ENCODE assay signal across 26 mouse cellular contexts in the genomic region with DNA sequence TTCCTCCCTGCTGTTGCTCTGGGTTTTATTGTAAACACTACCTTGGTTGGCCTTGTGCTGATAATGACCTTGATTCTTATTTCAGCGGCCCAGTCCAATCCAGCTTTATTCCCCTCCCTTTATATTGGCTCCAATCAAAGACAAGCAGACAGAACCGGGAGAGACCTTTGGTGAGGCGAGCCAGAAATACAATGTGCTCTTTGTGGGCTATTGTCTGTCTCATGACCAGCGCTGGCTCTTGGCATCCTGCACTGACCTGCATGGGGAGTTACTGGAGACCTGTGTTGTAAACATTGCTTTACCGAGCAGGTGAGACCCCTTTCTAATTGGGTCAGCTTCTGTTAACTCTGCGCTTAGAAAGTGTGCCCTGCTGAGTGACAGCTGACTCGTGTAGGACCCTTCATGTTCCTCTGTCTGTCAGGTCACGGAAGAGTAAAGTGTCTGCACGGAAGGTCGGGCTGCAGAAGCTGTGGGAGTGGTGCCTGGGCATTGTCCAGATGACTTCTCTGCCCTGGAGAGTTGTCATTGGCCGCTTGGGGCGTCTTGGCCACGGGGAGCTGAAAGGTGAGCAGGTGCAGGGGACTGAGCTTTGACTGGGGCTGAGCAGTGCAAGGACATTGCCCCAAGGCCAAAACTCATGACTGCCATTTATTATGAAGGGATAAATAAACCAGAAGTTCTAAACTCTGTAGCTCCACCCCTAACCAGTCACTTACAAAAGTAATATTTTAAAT.
DNase-seq lines count a peak whose midpoint lies in the region; ATAC-seq lines count a peak whose summit lies in the region.
"Had no signal": no experiment of that assay in that cellular context is flagged by ENCODE, and none has a peak within 500 bp of the region (broad histone marks: within the 10 kb centered on the region; RNA-seq: fewer than 3 reads in every experiment).

No protein-coding gene starts in this region.

- H3K9ac ChIP-seq in kidney, embryonic 14.5 days (ENCODE audit: low read depth, low read length), result no peak overlapping the region
- H3K9ac ChIP-seq: embryonic facial prominence, embryonic 15.5 days; heart, embryonic 12.5 days; liver, embryonic 13.5 days; lung, embryonic 14.5 days; midbrain, embryonic 12.5 days; neural tube, embryonic 15.5 days had no signal

- 81% methylated on average over 13 of the region's 13 CpGs for WGBS in kidney, embryonic 14.5 days

- no peak for ATAC-seq in kidney, embryonic 14.5 days (ENCODE audit: low FRiP score, low TSS enrichment)
- ATAC-seq: activated CD4-positive, CD25-positive, alpha-beta regulatory T cell, adult 4 months; forebrain, embryonic 14.5 days had no signal

- H3K4me2 ChIP-seq in kidney, embryonic 14.5 days (replicated peaks; ENCODE audit: low read depth, low read length), result no peak overlapping the region
- H3K4me2 ChIP-seq: embryonic facial prominence, embryonic 15.5 days; heart, embryonic 12.5 days; liver, embryonic 13.5 days; lung, embryonic 14.5 days; midbrain, embryonic 12.5 days; neural tube, embryonic 15.5 days had no signal

- peaks cover 71% of the 10 kb centered on the region for H3K36me3 ChIP-seq in kidney, embryonic 14.5 days (ENCODE audit: control insufficient read depth, insufficient read depth, low read length)

- no peak overlapping the region for H3K27ac ChIP-seq in kidney, embryonic 14.5 days (ENCODE audit: low read depth, low read length)
- H3K27ac ChIP-seq: embryonic facial prominence, embryonic 15.5 days; kidney, postnatal 0 days; left cerebral cortex, adult 2 months; liver, embryonic 13.5 days; midbrain, embryonic 12.5 days; neural tube, embryonic 15.5 days had no signal

- no peak overlapping the region for H3K4me3 ChIP-seq in kidney, embryonic 14.5 days (ENCODE audit: low read length)
- H3K4me3 ChIP-seq: embryonic facial prominence, embryonic 15.5 days; heart, embryonic 12.5 days; left cerebral cortex, adult 2 months; liver, embryonic 13.5 days; midbrain, embryonic 12.5 days; neural tube, embryonic 15.5 days had no signal

- no peaks in the 10 kb centered on the region for H3K4me1 ChIP-seq in kidney, embryonic 14.5 days (ENCODE audit: control insufficient read depth, insufficient read depth, low read length)
- H3K4me1 ChIP-seq: embryonic facial prominence, embryonic 15.5 days; liver, embryonic 13.5 days; neural tube, embryonic 15.5 days had no signal

- no peaks in the 10 kb centered on the region for H3K27me3 ChIP-seq in kidney, embryonic 14.5 days (ENCODE audit: control insufficient read depth, insufficient read depth, low read length)
- H3K27me3 ChIP-seq: CH12.LX; embryonic facial prominence, embryonic 15.5 days; heart, embryonic 12.5 days; liver, embryonic 13.5 days; midbrain, embryonic 12.5 days; neural tube, embryonic 15.5 days had no signal

- peak; percentile 31 to 44 for DNase-seq in cerebellum, postnatal 10 days
- no peak for DNase-seq in cerebellum, adult 18-20 months
- peak; percentile 29 to 56 for DNase-seq in kidney, adult 8-10 months
- peak; percentile 54 for DNase-seq in Muller cell, postnatal 12 days (ENCODE audit: inconsistent ontology term)
- peak; percentile 36 for DNase-seq in brain, adult 2 months (ENCODE audit: low read depth, low spot score)
- DNase-seq in right cerebral cortex, postnatal 4 days, result no peak
- DNase-seq: B cell, adult 2 months; cerebellum, adult 2 months; gastrocnemius, postnatal 10 days; heart, adult 11 months; heart, postnatal 14 days; liver, embryonic 13.5 days; lung, embryonic 14.5 days; right cerebral cortex, postnatal 25 days; thymus, postnatal 25 days had no signal

- no peaks in the 10 kb centered on the region for H3K9me3 ChIP-seq in kidney, embryonic 14.5 days (ENCODE audit: control insufficient read depth, low read length)
- H3K9me3 ChIP-seq: embryonic facial prominence, embryonic 15.5 days; G1E; heart, embryonic 12.5 days; liver, embryonic 13.5 days; midbrain, embryonic 12.5 days; neural tube, embryonic 15.5 days had no signal

Comparison
In these comparisons a context has a peak if more than half of its experiments do, and no peak if none do; other contexts are left out.
1. DNase-seq: peak in cerebellum, postnatal 10 days (2 of 2), kidney, adult 8-10 months (2 of 2), Muller cell, postnatal 12 days (single experiment) and brain, adult 2 months (single experiment); none in cerebellum, adult 18-20 months (0 of 2) and right cerebral cortex, postnatal 4 days (single experiment).